Mouse (Mus musculus): ENCODE results near the gene Naa80. TPM values are rescaled to one million over a fixed set of nuclear protein-coding genes. Genes with fewer than 3 reads are reported as not detected.

The Naa80 gene
- total RNA-seq, 2 experiments from 2014 or later: 12.2 to 12.4 TPM

- DNase-seq: peak; percentile 87
Measured at GRCm38 (mm10) chr9:107596619-107597569, 18.2 kb downstream of the Naa80 start.

- no peak for DNase-seq
Measured at GRCm38 (mm10) chr9:107598385-107598784, 19.7 kb downstream of the Naa80 start.

- DNase-seq: no peak
Measured at GRCm38 (mm10) chr9:107599433-107599832, 20.7 kb downstream of the Naa80 start.

GRCm38 (mm10) chr9:107599842-107600241 lies 21.2 kb downstream of the Naa80 start:
- peak; percentile 55 for DNase-seq

GRCm38 (mm10) chr9:107600745-107601144 lies 22.1 kb downstream of the Naa80 start:
- no peak for DNase-seq

- no peak for DNase-seq
Measured at GRCm38 (mm10) chr9:107601275-107601674, 22.6 kb downstream of the Naa80 start.

GRCm38 (mm10) chr9:107602068-107602648 lies 23.5 kb downstream of the Naa80 start:
- peak; percentile 98 for DNase-seq

- DNase-seq: no peak
Measured at GRCm38 (mm10) chr9:107603251-107603650, 24.6 kb downstream of the Naa80 start.

GRCm38 (mm10) chr9:107605041-107605661 lies 26.5 kb downstream of the Naa80 start:
- DNase-seq: peak; percentile 57

GRCm38 (mm10) chr9:107606591-107606990 lies 27.9 kb downstream of the Naa80 start:
- peak; percentile 64 for DNase-seq

GRCm38 (mm10) chr9:107607036-107607435 lies 28.3 kb downstream of the Naa80 start:
- no peak for DNase-seq

GRCm38 (mm10) chr9:107607653-107608245 lies 29.1 kb downstream of the Naa80 start:
- no peak for DNase-seq

GRCm38 (mm10) chr9:107608741-107609432 lies 30.2 kb downstream of the Naa80 start, which contains the start of gene Sema3b:
Gene Sema3b (minus strand): TSS chr9:107609229.
- peak; percentile 59 for DNase-seq

GRCm38 (mm10) chr9:107609433-107609830 lies 30.7 kb downstream of the Naa80 start:
- DNase-seq: no peak

- DNase-seq: peak; percentile 28
Measured at GRCm38 (mm10) chr9:107611456-107612190, 32.9 kb downstream of the Naa80 start.

GRCm38 (mm10) chr9:107612191-107612944 lies 33.7 kb downstream of the Naa80 start:
- peak; percentile 100 for DNase-seq

GRCm38 (mm10) chr9:107612945-107613569 lies 34.4 kb downstream of the Naa80 start:
- peak; percentile 56 for DNase-seq

- no peak for DNase-seq
Measured at GRCm38 (mm10) chr9:107615035-107615434, 36.3 kb downstream of the Naa80 start.

- DNase-seq: no peak
Measured at GRCm38 (mm10) chr9:107617461-107617860, 38.8 kb downstream of the Naa80 start.

GRCm38 (mm10) chr9:107618098-107618497 lies 39.4 kb downstream of the Naa80 start:
- no peak for DNase-seq
